Mouse (Mus musculus) right cerebral cortex, postnatal 36 days (tissue): ENCODE measurements around the gene Hipk1.

ENCODE experiments used
- DNase-seq, 2 experiments: peaks; one replicate each; pipeline ENCODE4 v3.0.0; 2022; ENCODE audit warnings: low spot score in 2 of 2, mixed read lengths in 1 of 2

Hipk1 gene

DNA sequence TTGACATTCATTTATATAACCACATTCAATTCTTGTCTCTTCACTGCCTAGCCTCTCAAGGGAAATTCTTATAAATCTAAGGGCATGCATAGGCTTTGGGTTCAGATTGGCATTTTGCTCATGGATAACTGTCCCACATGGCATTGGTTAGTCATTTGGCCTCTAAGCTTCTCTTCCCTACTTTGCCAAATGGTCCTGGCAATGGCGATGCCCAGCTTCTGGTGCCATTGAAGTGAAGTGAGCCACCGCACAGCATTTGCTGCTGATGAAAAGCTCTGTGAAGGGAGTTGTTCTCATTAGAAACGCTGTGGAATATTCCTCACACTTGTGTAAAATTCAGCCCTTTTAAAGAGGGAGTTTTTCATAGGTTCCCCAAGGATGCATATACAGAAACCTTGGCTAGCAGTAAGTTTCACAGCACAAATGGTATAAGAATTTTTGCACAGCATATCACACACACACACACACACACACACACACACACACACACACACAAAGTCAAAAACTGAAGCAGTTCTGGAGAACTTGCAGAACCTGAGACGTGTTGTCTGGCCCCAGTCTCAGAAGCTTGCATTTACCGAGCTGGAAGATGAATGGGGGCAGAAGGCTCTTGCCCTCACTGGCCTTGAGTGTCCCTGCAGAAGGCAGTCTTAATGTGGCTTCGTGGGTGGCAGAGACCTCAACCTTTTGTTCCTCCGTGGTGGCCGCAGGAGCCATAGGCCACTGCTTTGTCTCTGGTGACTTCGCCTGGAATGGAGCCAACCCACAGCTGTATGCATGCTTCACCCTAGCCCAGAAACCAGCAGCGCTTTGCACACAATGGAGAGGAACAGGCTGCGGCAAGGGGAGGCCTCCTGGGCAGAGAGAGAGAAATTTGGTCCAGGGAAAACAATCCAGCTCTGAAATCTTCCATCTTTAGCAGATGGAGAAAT lies 75.3 kb downstream of the Hipk1 start:
- DNase-seq: no peak

DNA sequence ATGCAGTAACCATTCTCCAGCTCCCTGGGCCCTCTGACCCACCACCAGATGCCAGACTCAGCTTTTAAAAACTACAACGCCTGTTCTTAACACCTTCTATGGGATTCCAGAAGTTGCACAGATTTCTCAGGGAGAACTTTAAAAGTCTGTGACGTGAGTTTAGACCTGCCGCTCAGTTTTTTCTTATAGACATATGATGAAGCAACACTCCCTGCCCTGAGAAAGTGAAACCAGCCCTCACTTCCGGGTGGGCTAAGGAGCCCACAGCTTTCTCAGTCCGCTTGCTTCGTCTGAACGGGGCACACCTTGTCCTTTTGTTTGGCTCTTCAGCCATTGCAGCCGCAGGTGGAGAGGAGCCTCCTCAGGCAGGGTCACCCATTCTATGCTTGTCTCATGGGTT lies 76.4 kb downstream of the Hipk1 start:
- no peak for DNase-seq

GRCm38 (mm10) chr3:103714236-103714875 lies 77.0 kb downstream of the Hipk1 start:
- no peak for DNase-seq

DNA sequence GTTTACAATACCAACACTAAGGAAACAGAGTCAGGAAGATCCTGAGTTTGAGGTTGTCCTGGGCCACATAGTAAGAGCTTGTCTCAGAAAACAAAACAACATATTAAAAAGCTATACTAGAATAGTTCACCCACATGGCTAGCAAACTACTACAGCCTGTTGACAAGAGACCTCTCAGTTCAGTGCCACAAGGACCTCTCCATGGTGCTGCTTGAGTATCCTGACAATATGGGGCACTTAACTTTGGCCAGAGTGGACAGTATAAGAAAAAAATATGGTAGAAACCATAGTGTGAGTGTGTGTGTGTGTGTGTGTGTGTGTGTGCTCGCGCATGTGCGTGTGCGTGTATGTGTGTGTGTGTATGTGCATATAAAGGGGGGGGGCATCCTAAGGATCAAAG lies 79.2 kb downstream of the Hipk1 start:
- DNase-seq: no peak

- DNase-seq: peak in 1 of 2 experiments; percentile 18
These were observed 81.8 kb downstream of the Hipk1 start for GRCm38 (mm10) chr3:103709470-103710040.

- DNase-seq: no peak
These were observed 85.9 kb downstream of the Hipk1 start for GRCm38 (mm10) chr3:103705426-103705825.

DNA sequence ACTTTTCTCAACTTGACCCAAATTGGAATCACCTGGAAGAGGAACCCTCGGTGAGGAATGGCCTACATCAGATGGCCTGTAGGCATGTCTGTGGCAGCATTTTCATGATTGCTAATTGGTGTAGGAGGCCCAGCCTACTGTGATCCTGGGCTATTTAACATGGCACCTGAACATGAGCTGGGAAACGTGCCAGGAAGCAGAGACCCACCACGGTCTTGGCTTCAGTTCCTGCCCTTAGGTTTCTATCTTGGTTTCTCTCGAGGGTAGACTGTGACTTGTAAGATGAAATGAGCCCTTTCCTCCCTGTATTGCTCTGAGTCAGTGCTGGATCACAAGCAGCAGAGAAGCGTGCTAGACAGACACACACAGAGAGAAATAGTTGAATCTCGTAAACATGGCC lies 86.7 kb downstream of the Hipk1 start:
- no peak for DNase-seq

- no peak for DNase-seq
These were observed 94.9 kb downstream of the Hipk1 start for GRCm38 (mm10) chr3:103696388-103696925.

DNA sequence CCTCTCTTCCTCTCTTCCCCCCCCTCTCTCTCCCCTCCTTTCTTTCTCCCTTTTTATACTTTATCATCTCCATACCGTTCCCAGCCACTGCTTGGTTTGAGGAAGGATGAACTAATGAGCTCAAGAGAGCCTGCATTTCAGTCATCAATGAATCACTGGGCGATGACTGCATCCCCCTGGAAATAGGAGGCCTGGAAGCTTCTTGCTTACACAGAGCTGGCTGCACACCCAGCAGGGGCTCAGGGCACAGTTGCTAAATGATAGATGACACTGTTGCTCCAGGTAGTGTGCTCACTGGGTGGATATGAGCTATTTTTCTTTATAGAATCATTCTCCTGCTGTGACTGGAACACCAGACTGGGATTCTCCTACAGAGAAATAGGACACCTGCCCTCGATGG lies 95.8 kb downstream of the Hipk1 start:
- DNase-seq: no peak

DNA sequence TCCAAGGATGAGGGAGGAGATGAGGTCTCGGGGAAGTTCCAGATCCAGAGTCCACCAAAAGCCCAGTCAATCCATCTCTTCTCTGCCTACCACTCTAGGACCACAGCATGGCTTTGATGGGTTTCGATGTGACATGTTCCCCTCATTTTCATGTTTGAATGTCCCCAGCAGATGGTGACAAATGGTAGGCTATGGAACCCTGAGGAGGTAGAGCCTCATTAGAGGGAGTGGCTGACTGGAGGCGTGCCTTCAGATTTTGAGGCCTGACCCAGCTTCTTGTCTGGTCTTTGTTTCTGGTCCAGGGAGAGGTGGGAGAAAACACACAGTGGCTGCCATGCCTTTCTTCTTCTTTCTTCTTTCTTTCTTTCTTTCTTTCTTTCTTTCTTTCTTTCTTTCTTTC lies 100.9 kb downstream of the Hipk1 start:
- DNase-seq: no peak
